Mouse (Mus musculus) liver, postnatal 0 days (tissue): ENCODE measurements around the gene Dmac2.

Source experiments
- CTCF ChIP-seq: sonication (generic); IDR thresholded peaks from 2 replicates; pipeline ENCODE4 v1.5.1; 2016; ENCODE audit warnings: antibody characterized with exemption, low read depth
- EP300 ChIP-seq: IDR thresholded peaks from 2 replicates; pipeline ENCODE4 v1.6.1; 2016; ENCODE audit warnings: antibody characterized with exemption, low read depth, mild to moderate bottlenecking

- TF ChIP-seq CTCF (no peak), EP300 (no peak)
Observed at GRCm38 (mm10) chr7:25617376-25618160, 1.6 kb upstream of the Dmac2 start.
